Mouse (Mus musculus) CD4-positive, CD25-positive, alpha-beta regulatory T cell, adult 2 months (primary cell): Measurements from ENCODE around the gene Hscb.
A peak's percentile ranks its signal among the peaks of the same experiment; 100 is the strongest.

Experiments used
- DNase-seq: peaks from one replicate; pipeline ENCODE4 v3.0.0-alpha.2; 2012; ENCODE audit warnings: low read depth, low spot score

Gene Hscb

DNA sequence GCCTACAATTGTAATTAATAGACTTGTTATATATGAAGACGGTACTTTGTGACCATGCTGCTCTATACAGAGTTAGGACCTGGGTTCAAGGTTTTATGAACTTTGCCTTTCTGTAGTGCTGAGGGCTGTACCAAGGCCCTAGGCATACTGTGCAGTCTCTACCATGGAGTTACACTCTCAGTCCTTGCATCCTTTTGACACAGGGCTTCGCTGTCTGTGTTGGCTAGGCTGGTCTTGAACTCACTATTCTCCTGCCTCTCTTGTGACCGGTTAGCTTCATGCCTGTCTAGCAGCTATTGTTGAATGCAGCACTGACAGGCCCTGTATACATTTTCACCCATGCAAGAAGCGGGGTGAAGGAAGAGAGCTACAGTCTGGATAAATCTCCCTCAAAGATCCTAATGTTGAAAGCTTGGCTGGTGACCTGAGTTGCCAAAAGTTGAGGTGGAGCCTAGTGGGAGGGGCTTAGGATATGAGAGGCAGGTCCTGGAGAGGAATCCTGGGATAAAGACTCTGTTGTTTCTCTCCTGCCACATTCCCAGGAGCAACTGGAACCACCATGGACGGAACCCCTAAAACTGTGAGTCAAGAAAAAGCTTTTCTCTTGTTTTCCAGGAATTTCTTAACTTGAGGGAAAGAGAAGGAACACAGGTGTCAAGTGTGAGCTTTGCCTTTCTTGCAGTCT, 8.4 kb downstream of the Hscb start:
- DNase-seq, result no peak

DNA sequence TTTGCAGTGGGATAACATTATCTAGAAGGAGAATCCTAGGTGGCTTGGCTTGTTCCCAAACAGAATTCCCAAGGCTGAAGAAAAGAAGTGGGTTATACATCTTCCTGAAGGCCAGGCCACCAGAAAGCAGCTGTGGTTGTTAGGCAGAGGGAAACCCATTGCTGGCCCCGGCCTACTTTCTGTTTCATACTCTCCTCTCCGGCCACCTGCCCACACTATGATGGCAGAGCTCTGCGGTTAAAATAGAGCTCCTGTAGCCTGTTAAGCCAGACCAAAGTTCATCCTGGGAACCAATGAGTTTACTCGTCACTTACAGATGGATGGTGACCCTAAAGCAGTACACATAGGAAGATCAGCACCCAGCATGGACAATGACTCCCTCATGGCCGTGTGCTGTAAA, 12.0 kb downstream of the Hscb start:
- DNase-seq, result no peak

GRCm38 (mm10) chr5:110826781-110827495, 12.6 kb downstream of the Hscb start:
- DNase-seq, result no peak

GRCm38 (mm10) chr5:110824421-110824820, 15.2 kb downstream of the Hscb start:
- no peak for DNase-seq

GRCm38 (mm10) chr5:110809667-110810325, 29.8 kb downstream of the Hscb start, which contains the start of gene Ulk1:
Gene Ulk1, minus strand, starts transcription at chr5:110810097.
- DNase-seq, result peak; percentile 100

- peak; percentile 52 for DNase-seq
Observed at GRCm38 (mm10) chr5:110808821-110809666, 30.5 kb downstream of the Hscb start.

- peak; percentile 83 for DNase-seq
Observed at GRCm38 (mm10) chr5:110808061-110808631, 31.4 kb downstream of the Hscb start.

DNA sequence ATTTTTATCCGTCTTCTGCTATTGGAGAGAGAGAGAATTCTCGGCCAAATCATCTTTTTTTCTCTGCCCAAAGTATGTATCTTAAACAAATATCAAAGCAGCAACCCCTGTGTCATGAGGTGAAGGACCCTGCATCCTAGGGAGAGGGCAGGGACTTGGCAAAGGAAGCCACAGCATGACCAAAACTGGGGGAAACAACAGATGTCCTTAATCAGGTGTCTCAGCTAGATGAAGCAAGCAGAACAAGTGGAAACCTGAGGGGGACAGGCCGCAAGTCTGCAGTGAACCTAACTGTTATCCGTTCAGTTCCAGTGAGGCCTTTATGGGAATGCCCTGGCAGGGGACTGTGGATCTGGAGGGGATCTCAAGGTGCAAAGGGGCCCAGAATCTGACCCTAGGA, 32.1 kb downstream of the Hscb start:
- DNase-seq, result no peak

DNA sequence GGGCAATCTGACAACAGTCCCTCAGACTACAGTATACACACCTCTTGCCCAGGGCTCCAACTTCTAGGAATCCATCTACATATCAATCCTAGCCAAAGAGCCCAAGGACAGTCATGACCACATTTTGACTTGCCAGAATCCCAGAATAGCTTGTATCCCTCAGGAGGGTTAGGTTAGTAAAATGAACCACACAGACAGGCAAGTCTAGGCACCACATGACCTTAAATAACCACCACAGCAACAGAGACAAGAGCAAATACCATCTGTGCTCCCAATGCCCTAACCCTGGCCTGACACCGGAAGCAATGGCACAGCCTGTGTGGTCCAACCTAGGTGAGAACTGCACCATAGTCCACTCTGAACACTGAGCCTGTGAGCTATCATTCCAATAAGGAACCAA, 32.9 kb downstream of the Hscb start:
- no peak for DNase-seq

- DNase-seq, result no peak
Observed at GRCm38 (mm10) chr5:110806154-110806553, 33.4 kb downstream of the Hscb start.

GRCm38 (mm10) chr5:110804012-110804743, 35.4 kb downstream of the Hscb start:
- DNase-seq, result no peak

DNA sequence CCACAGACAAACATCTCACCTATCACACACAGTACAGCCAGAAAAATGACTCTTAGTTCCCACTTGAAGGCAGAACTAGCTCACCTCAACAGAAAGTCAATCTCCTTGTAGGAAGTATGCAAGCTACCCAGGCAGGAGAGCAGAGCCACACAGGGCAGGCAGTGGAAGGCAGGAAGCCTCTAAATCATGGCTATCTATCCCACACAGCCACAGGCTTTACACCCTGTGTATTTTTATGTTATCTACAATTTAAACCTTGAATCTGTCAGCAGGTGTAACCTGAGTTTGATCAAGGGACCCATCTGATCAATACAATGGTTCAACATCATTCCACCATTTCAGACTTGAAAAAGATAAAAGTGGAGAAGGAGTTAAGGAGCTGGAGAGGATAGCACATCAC, 36.8 kb downstream of the Hscb start:
- DNase-seq, result no peak

DNA sequence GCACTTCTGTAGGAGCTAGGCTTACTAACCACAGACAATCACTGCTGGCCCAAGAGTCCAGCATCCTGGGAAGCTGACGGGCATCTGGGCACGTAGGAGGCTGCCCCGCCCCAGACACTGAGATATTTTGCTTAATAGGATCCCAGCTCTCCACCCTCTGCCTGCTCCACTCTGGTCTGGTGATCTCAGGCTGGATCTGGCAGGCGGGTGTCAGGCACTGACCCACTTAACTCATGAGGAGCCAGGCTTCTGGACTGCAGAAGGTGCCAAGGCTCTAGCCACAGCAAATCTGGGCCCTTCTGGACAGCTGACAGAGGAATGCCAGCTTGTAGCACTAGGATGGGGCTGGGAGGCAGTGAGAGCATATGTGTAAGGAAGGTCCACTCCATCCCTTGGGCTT, 37.4 kb downstream of the Hscb start:
- no peak for DNase-seq

DNA sequence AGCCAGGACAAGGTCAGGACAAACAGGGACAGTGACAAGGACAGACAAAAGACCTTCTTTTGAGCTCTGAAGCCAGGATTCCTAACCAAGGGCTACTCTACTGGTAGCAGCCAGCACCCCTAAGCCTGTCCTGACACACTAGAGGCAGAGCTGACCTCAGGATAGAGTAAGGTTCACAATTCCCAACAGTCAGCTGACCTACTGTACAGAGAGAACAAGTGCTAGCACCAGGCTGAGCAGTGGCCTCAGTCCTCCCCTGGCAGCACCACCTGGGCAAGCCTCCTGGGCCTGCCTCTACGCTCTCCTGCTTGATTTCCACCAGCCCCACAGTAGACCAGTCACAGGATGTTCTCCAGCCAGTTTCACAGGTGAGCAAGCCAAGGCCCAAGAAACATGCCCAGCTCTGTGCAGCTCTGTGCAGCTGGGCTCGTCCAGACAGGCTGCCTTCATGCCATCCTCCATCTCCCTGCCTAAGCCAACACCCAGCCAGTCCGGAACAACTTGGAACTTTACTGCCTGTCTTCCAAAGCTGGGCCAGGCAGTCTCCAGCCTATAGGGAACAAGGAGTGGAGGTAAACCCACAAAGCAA, 38.4 kb downstream of the Hscb start:
- no peak for DNase-seq

DNA sequence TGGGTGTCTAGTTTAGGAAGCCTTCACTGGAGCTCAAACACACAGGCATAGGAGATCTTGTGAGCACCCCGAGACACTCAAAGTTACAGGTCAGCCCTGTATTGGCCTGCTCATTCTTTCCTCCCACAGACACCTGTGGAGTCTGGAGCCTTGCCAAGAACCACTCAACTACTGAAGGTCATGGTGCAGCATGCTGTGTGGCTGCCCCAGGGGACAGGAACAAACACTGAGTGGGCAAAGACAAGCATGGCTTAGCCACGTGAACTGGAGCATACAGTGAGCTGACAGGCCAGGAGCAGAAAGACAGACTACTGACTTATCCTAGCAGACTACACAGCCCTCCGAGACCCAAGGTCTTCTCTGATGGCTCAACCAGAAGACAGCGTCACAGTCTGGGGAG, 41.9 kb downstream of the Hscb start:
- no peak for DNase-seq

DNA sequence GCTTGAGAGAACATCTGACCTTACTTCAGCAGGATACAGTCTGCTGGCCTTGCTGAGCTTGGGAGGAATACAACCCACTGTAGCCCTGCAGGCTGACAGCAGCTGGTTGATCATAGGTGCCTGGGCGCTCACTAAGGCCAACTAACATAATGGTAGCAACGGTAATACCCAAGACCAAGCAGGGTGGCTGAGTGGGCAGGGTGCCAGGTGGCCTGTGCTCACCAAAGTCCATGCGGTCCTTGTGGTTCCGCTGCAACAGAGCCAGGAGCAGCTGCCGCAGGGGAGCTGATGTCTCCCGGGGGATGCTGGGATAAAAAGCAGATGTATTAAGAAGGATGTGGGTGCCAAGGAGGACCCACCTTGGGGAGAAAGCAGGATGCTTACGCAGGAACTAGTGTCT, 45.2 kb downstream of the Hscb start:
- DNase-seq, result no peak

GRCm38 (mm10) chr5:110788684-110789083, 50.9 kb downstream of the Hscb start:
- peak; percentile 70 for DNase-seq

GRCm38 (mm10) chr5:110786081-110786835, 53.3 kb downstream of the Hscb start:
- peak; percentile 29 for DNase-seq

GRCm38 (mm10) chr5:110783150-110783549, 56.4 kb downstream of the Hscb start:
- DNase-seq, result no peak
